Mouse (Mus musculus): Measurements from ENCODE around the gene Stk32b. TPM values are rescaled to one million over a fixed set of nuclear protein-coding genes. Genes with fewer than 3 reads are reported as not detected.

Gene Stk32b
- polyA plus RNA-seq, 1 experiment: not detected

- WGBS: 73% methylated on average over 5 of the region's 5 CpGs
- DNase-seq (ENCODE audit: low read depth, low spot score): no peak
Measured at GRCm38 (mm10) chr5:37551649-37552048, 165.3 kb downstream of the Stk32b start.

DNA sequence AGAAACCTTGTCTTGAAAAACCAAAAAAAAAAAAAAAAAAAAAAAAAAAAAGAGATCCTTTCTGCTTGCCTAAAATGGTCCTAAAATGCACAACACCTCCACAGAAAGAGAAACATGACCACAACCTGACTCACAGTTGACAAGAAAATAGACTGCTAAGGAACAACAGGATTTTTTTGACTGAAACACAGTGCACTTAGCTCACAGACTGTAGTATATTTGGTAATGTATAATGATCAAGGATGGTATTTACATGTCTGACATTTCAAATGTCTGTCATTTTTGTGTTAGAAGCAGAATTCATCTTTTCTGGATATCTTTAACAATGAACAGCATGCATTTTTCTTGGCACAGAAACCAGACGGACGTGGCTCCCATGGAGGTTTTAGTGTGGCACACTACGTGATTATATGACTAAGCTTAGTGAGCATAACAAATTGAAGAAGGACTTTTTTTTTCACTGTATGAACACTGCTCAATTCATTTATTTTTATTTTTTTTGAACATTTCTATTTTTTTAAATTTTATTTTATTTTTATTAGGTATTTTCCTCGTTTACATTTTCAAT, 181.2 kb downstream of the Stk32b start:
- no peak for DNase-seq (ENCODE audit: low read depth, low spot score)
- WGBS: 80% methylated on average over 4 of the region's 4 CpGs

GRCm38 (mm10) chr5:37535227-37535626, 181.7 kb downstream of the Stk32b start:
- 73% methylated on average over 5 of the region's 5 CpGs for WGBS

DNA sequence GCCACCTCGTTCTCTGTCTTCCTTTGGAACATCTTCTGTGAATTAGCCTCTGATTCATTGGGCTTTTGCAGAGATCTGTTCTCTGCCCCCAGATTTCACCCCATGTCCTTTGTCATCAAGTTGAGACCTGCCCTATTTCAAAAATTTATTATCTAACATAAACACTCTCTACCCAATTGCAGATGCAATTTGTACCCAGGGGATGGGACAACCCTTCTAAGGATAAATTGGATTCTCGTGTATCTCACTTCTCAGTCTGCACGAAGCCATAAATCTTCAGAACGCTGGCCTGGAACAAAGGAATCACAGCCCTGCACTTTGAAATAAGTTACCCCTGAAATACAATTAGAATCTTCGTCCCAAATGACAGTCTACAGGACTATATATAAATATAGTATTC, 191.6 kb downstream of the Stk32b start:
- DNase-seq (ENCODE audit: low read depth, low spot score): no peak
- 59% methylated on average over 5 of the region's 5 CpGs for WGBS

More at GRCm38 (mm10) chr5:37535227-37535626, 181.7 kb downstream of the Stk32b start:
- no peak for DNase-seq (ENCODE audit: low read depth, low spot score)

GRCm38 (mm10) chr5:37520441-37520840, 196.5 kb downstream of the Stk32b start:
- DNase-seq (ENCODE audit: low read depth, low spot score): no peak
- WGBS: 61% methylated on average over 3 of the region's 3 CpGs

DNA sequence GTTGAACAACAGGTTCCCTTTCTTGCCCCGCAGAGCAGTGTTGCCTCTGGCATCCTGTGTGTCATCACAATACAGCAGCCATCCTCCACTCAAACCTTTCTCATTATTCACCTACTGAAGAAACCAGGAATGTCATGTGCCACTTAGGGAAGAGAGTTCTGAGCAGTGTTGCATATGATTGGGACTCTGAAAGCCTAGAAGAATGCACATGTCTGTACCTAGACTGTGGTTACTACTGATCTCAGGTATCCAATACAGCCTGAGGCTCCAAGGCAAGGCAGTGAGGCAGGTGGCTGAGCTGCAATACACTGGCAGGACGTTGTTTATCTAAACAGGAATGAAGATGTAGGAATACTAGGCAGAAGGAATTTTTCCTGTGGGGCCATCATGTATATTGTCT, 204.5 kb downstream of the Stk32b start:
- 22% methylated on average over 2 of the region's 2 CpGs for WGBS
- no peak for DNase-seq (ENCODE audit: low read depth, low spot score)

DNA sequence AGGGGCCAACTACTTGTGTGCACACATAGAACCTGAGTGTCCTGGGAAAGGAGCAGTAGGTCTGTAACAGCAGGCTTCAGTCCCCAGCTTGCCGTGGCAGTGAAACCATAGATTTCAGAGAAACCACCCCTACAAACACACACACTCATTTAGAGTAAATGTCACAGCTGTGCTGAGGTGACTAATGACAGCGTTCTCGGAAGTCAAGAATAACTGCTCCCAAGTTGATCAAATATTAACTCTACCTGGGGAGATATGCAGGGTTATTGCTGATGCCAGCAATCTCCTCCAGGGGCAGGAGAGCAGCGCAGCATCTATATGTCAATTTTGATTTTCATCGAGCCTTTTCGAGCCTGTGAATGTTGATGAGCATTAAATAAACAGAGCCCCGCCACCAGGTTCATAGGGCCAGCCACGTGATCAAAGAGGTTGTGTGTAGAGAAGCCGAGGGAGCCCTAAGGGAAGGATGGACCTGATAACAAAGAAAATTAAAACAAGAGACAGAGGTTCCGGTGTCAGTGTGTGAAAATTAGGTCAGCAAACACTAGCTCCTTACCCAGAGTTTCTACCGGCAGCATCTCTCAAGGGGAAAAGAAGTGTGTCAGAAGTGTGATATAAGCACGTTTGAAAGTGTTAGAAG, 210.0 kb downstream of the Stk32b start:
- DNase-seq (ENCODE audit: low read depth, low spot score): no peak
- WGBS: 32% methylated on average over 12 of the region's 12 CpGs

- no peak for DNase-seq (ENCODE audit: low read depth, low spot score)
- 85% methylated on average over 3 of the region's 3 CpGs for WGBS
Measured at GRCm38 (mm10) chr5:37494984-37495476, 221.9 kb downstream of the Stk32b start.

- 53% methylated on average over 3 of the region's 3 CpGs for WGBS
- DNase-seq (ENCODE audit: low read depth, low spot score): no peak
Measured at GRCm38 (mm10) chr5:37472025-37472608, 244.9 kb downstream of the Stk32b start.

- no peak for DNase-seq (ENCODE audit: low read depth, low spot score)
- WGBS: 84% methylated on average over 4 of the region's 4 CpGs
Measured at GRCm38 (mm10) chr5:37471584-37471983, 245.4 kb downstream of the Stk32b start.

GRCm38 (mm10) chr5:37469031-37469430, 247.9 kb downstream of the Stk32b start:
- 67% methylated on average over 5 of the region's 5 CpGs for WGBS
- no peak for DNase-seq (ENCODE audit: low read depth, low spot score)

- DNase-seq (ENCODE audit: low read depth, low spot score): no peak
- WGBS: 70% methylated on average over 2 of the region's 2 CpGs
Measured at GRCm38 (mm10) chr5:37467646-37468045, 249.3 kb downstream of the Stk32b start.

DNA sequence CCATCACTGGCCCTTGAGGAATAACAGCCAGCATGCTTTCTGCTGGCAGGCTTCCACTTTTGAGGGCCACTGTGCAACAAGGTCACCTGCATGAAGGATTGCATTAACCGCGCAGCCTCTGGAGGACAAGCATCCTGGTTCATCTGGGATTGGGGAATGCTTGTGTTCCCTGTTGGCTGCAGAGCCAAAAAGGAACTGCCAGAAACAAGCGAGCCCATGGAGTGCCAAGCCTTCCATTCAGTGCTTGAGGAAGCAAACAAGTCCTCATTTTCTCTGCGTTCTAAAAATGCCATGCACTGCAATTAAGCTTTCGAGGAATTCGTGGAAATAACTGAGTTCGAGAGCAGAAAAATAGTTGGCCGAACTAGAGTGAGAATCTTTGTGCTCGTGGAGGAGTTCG, 251.5 kb downstream of the Stk32b start:
- WGBS: 87% methylated on average over 10 of the region's 10 CpGs
- DNase-seq (ENCODE audit: low read depth, low spot score): no peak

DNA sequence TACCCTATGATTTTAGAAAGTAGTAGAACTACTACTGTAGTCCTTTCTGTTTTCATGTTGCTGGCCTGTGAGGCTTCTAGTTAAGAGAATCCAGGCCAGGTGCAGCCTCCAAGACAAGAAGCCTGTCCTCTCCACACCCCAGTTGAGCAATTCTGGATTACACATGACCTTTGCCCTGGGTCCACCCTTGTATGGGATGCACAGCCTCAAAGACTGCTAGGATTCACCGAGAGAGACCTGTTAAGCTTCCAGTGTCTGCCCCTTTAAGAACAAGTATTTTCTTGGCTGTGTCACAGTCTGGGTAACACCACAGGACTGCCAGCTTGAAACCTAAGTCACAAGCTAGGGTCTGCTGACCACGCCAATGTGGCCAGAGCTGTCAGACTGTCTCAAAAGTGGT, 258.7 kb downstream of the Stk32b start:
- 43% methylated on average over 2 of the region's 2 CpGs for WGBS
- DNase-seq (ENCODE audit: low read depth, low spot score): no peak

DNA sequence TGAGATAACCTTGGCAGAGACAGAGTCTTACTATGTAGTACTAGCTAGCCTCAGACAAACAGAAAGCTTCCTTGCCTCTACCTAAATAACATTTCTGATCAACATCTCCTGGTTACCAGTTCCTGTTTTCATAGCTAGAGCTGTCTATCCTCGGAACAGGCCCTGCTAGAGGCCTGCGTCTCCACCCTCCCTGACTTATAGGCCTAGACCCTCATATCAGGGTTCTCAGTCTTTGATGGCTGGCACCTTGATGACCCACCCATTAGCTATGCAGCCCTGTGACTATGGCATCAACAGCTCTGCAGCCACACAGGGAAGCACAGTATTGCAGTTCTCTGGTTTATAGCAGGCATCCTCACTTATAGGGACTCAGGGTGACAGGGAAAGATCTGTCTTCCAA, 259.1 kb downstream of the Stk32b start:
- DNase-seq (ENCODE audit: low read depth, low spot score): no peak
- WGBS: 77% methylated on average over 2 of the region's 2 CpGs

DNA sequence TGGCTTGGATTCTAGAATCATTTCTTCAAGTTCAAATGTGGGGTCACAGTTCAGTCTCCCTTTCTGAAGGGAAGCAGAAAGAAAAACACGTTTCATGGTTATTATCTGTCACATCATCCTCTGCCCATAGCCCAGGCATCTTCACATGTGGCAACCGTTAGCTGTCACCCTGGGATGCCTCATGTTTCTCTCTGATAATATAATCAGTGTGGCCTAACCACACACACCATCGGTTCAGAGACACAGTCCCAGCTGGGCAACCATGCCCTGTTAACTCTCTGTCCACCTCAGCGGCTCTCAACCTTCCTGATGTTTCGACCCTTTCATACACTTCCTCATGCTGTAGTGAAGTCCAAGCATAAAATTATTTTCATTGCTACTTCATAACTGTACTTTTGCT, 259.8 kb downstream of the Stk32b start:
- WGBS: 75% methylated on average over 5 of the region's 5 CpGs
- DNase-seq (ENCODE audit: low read depth, low spot score): no peak

DNA sequence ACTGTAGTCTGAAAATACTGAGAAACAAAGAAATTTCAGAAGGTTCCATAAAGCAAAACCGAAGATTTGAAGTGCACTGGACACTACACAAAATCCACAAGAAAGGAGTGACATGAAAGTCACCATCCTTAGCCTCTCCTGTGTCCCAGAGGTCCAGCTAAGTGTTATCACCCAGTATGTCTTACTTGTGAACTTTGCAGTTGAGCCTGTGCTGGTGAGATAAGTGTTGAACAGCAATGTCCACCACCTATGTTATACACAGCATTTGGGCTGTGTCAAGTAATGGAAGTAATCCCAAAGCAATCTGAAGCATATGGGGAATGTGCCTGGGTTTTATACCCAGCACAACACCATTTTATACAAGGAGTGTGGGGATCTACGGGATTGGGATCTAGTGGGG, 260.4 kb downstream of the Stk32b start:
- DNase-seq (ENCODE audit: low read depth, low spot score): no peak
- 47% methylated on average over 2 of the region's 2 CpGs for WGBS

GRCm38 (mm10) chr5:37447546-37447945, 269.4 kb downstream of the Stk32b start:
- 78% methylated on average over 3 of the region's 3 CpGs for WGBS
- DNase-seq (ENCODE audit: low read depth, low spot score): no peak

- no peak for DNase-seq (ENCODE audit: low read depth, low spot score)
- WGBS: 59% methylated on average over 2 of the region's 2 CpGs
Measured at GRCm38 (mm10) chr5:37442767-37443166, 274.2 kb downstream of the Stk32b start.

- no peak for DNase-seq (ENCODE audit: low read depth, low spot score)
- 66% methylated on average over 3 of the region's 3 CpGs for WGBS
Measured at GRCm38 (mm10) chr5:37435417-37435816, 281.6 kb downstream of the Stk32b start.

DNA sequence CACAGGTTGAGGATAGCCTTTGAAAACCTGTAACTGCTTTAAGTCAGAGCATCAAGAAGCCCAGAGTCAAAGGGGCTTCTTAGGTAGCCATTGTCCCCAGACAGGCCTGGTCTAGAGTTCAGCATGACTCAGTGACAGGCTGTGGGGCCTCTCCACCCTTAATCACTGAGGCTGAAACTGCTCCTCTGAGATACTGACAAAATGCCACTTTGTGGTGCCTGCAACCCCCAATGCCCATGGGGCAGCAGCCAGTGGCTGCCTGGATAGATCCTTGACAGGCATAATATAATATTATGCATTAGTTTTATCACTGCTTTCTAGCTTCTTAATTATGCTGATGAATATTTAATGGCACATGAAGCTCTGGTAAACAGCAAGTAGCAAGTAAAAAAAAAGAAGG, 289.8 kb downstream of the Stk32b start:
- DNase-seq (ENCODE audit: low read depth, low spot score): no peak

All from large intestine, adult 2 months (tissue).